In the genomic region with DNA sequence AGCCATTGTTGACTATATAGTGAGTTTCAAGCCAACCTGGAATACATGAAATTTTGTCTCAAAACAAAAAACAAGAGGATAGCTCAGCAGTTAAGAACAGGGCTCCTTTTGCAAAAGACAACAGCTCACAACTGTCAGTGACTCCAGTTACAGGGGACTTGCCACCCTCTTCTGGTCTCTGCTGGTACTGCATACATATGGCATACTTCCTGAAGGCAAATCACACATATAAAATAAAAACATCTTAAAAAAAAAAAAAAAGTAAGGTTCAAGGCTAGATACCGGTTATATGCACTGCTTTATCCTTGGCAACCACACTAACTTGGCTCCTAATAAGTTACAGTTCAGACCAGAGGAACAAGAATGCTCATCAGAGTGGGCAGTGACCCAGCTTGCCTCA, we compare ENCODE assay signal across 1 mouse cellular context.
TF ChIP-seq lines count a peak whose summit lies in the region.

No protein-coding gene starts in this region.

TF ChIP-seq in CH12.LX, 34 proteins besides CTCF, POLR2A, EP300 and RAD21:
- no peak; the same call in 1 of the 2 replicates for TF ChIP-seq JUND (conservative IDR thresholded peaks at IDR 0.05; ENCODE audit: low read depth, low read length)
- TF ChIP-seq E2F4 (IDR thresholded peaks at IDR 0.05; ENCODE audit: insufficient replicate concordance, low read depth, low read length) = no peak
- TF ChIP-seq UBTF (IDR thresholded peaks at IDR 0.05; ENCODE audit: low read depth, low read length) = no peak
- TF ChIP-seq TCF12 (IDR thresholded peaks at IDR 0.05; ENCODE audit: low read depth, low read length) = no peak
- no peak for TF ChIP-seq JUN (IDR thresholded peaks at IDR 0.05; ENCODE audit: insufficient read depth, low read depth, low read length)
- no peak for TF ChIP-seq CHD1 (IDR thresholded peaks at IDR 0.05; ENCODE audit: low read depth, low read length)
- no peak for TF ChIP-seq CHD2 (IDR thresholded peaks at IDR 0.05; ENCODE audit: low read length)
- peak; percentile 32; the same call in 1 of the 2 replicates for TF ChIP-seq IRF4 (IDR thresholded peaks at IDR 0.05; ENCODE audit: low read depth, low read length)
- TF ChIP-seq TBP (conservative IDR thresholded peaks at IDR 0.05; ENCODE audit: low read depth, low read length) = no peak
- no peak for TF ChIP-seq KAT2A (IDR thresholded peaks at IDR 0.05; ENCODE audit: insufficient replicate concordance, low read length)
- no peak for TF ChIP-seq MXI1 (IDR thresholded peaks at IDR 0.05; ENCODE audit: low read depth, low read length)
- no peak for TF ChIP-seq MYC (IDR thresholded peaks at IDR 0.05; ENCODE audit: low read depth, low read length)
- TF ChIP-seq SIN3A (IDR thresholded peaks at IDR 0.05; ENCODE audit: low read length) = 0 out of 2 replicates have a peak, but pooled peaks have one; percentile 10
- no peak for TF ChIP-seq ETS1 (conservative IDR thresholded peaks at IDR 0.05; ENCODE audit: low read depth, low read length)
- no peak for TF ChIP-seq MAZ (IDR thresholded peaks at IDR 0.05; ENCODE audit: low read depth, low read length)
- TF ChIP-seq ZMIZ1 (IDR thresholded peaks at IDR 0.05; ENCODE audit: low read depth, low read length) = no peak
- TF ChIP-seq ELF1 (IDR thresholded peaks at IDR 0.05; ENCODE audit: low read depth, low read length) = peak; percentile 50; the same call in 1 of the 2 replicates
- peak; percentile 56 for TF ChIP-seq SMC3 (IDR thresholded peaks at IDR 0.05; ENCODE audit: low read depth, low read length)
- TF ChIP-seq ZC3H11A (IDR thresholded peaks at IDR 0.05; ENCODE audit: low read depth, low read length) = no peak
- TF ChIP-seq HCFC1 (IDR thresholded peaks at IDR 0.05; ENCODE audit: low read depth, low read length) = peak; percentile 30
- no peak for TF ChIP-seq GABPA (IDR thresholded peaks at IDR 0.05; ENCODE audit: insufficient replicate concordance, low read depth, low read length)
- TF ChIP-seq ZNF384 (IDR thresholded peaks at IDR 0.05; ENCODE audit: low read depth, low read length) = peak; percentile 61
